Comparison of ENCODE assay signal across 15 mouse cellular contexts in genomic region chr19:47853053-47853452, GRCm38 (mm10). TPM values are rescaled to one million over a fixed set of nuclear protein-coding genes. Genes with fewer than 3 reads are reported as not detected.
"Had no signal": no experiment of that assay in that cellular context is flagged by ENCODE, and none has a peak within 500 bp of the region (broad histone marks: within the 10 kb centered on the region; RNA-seq: fewer than 3 reads in every experiment).

No protein-coding gene starts in this region.

- H3K27ac ChIP-seq: lung, embryonic 15.5 days; macrophage; midbrain, embryonic 13.5 days; midbrain, embryonic 15.5 days had no signal

- DNase-seq: liver, postnatal 0 days; lung, adult 2 months; lung, postnatal 14 days; lung, postnatal 36 days; right cerebral cortex, postnatal 14 days; thymus, adult 2 months; thymus, postnatal 25 days; thymus, postnatal 4 days had no signal

- H3K4me3 ChIP-seq: lung, embryonic 15.5 days; megakaryocyte, embryonic 14.5 days; midbrain, embryonic 13.5 days; midbrain, embryonic 15.5 days; neural tube, embryonic 15.5 days had no signal

RNA-seq across cellular contexts. Expression of gene Gsto2, which starts 12.3 kb away (rescaled TPM):
- total RNA-seq: monocyte, adult 5-6 weeks had no signal
